Mouse (Mus musculus): ENCODE measurements at regions not wholly inside any gene's neighbourhood (a gene's known extent, or its start where the extent isn't known, plus 50 kb on each side); places are given as distances from the start of the nearest gene placed in this dataset.

DNA sequence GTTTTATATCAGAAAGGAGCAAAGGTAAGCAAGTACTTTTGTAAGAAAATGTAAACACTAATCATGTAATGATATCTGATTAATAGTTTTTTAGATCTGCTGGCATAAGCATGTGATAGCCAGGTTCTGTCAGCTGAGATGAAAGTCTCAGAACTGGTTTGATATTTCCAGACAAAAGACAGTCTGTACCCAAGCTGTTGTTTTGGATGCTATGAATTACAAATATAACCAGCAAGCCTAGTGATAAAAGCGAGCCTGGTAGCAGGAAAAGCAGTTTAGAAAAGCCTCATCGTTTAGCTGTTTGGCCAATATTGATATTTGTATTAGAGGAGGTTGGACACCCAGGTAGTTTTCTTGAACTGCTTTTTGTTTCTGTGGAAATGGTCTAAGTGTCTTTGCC lies 290.6 kb downstream of the Gpam start:
- TF ChIP-seq EP300 (optimal IDR thresholded peaks at IDR 0.05) = no peak
- no peak for TF ChIP-seq CTCF (IDR thresholded peaks at IDR 0.05; ENCODE audit: low read depth)
- Histone ChIP-seq H3K9ac (ENCODE audit: low read length) (no peak overlapping the region), H3K27me3 (ENCODE audit: control insufficient read depth, insufficient read depth, low read length) (no peaks in the 10 kb centered on the region), H3K36me3 (ENCODE audit: control insufficient read depth, insufficient read depth, low read length) (no peaks in the 10 kb centered on the region), H3K27ac (replicated peaks) (no peak overlapping the region), H3K9me3 (ENCODE audit: control insufficient read depth, low read length) (no peaks in the 10 kb centered on the region), H3K4me1 (replicated peaks; ENCODE audit: control insufficient read depth, insufficient read depth) (no peaks in the 10 kb centered on the region), H3K4me2 (replicated peaks; ENCODE audit: low read depth) (no peak overlapping the region), H3K4me3 (ENCODE audit: low read depth, low read length) (no peak overlapping the region)
- WGBS = 84% methylated on average over 2 of the region's 2 CpGs
- ATAC-seq (ENCODE audit: low FRiP score, low TSS enrichment) (no peak), DNase-seq (ENCODE audit: low spot score) (no peak)

DNA sequence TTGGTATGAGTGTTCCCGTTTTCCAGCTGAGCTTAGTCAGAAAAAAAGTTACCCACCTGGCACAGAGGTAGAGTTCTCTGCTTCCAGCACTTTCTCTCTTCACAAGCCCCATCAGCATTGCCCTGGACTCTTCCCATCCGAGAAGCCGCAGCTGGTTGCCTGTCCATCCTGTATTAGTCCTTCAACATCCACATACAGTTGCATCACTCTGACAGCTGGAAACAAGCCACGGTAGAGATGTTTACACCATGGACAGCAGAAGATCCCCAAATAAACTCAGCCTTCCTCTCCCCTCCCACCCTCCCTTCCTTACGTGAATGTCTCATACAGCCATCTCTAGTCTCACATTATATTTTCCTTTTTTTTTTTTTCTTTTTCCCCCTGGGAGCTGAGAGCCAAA lies 304.9 kb downstream of the Gpam start:
- H3K4me1 ChIP-seq (replicated peaks; ENCODE audit: control insufficient read depth, insufficient read depth) = no peaks in the 10 kb centered on the region
- TF ChIP-seq CTCF (IDR thresholded peaks at IDR 0.05; ENCODE audit: low read depth) (no peak), EP300 (optimal IDR thresholded peaks at IDR 0.05) (no peak)
- no peaks in the 10 kb centered on the region for H3K9me3 ChIP-seq (ENCODE audit: control insufficient read depth, low read length)
- H3K27me3 ChIP-seq (ENCODE audit: control insufficient read depth, insufficient read depth, low read length) = no peaks in the 10 kb centered on the region
- WGBS = 54% methylated on average over 5 of the region's 5 CpGs
- H3K27ac ChIP-seq (replicated peaks) = no peak overlapping the region
- H3K4me2 ChIP-seq (replicated peaks; ENCODE audit: low read depth) = no peak overlapping the region
- no peak for DNase-seq (ENCODE audit: low spot score)
- ATAC-seq (ENCODE audit: low FRiP score, low TSS enrichment) = no peak
- no peak overlapping the region for H3K9ac ChIP-seq (ENCODE audit: low read length)
- H3K4me3 ChIP-seq (ENCODE audit: low read depth, low read length) = no peak overlapping the region
- H3K36me3 ChIP-seq (ENCODE audit: control insufficient read depth, insufficient read depth, low read length) = no peaks in the 10 kb centered on the region

- no peak overlapping the region for H3K4me3 ChIP-seq (ENCODE audit: low read depth, low read length)
- H3K27me3 ChIP-seq (ENCODE audit: control insufficient read depth, insufficient read depth, low read length) = no peaks in the 10 kb centered on the region
- no peaks in the 10 kb centered on the region for H3K36me3 ChIP-seq (ENCODE audit: control insufficient read depth, insufficient read depth, low read length)
- H3K9ac ChIP-seq (ENCODE audit: low read length) = no peak overlapping the region
- no peak overlapping the region for H3K27ac ChIP-seq (replicated peaks)
- no peak for ATAC-seq (ENCODE audit: low FRiP score, low TSS enrichment)
- DNase-seq (ENCODE audit: low spot score) = peak; percentile 15
- no peaks in the 10 kb centered on the region for H3K9me3 ChIP-seq (ENCODE audit: control insufficient read depth, low read length)
- no peaks in the 10 kb centered on the region for H3K4me1 ChIP-seq (replicated peaks; ENCODE audit: control insufficient read depth, insufficient read depth)
- WGBS = 70% methylated on average over 4 of the region's 4 CpGs
- no peak for TF ChIP-seq EP300 (optimal IDR thresholded peaks at IDR 0.05)
- no peak for TF ChIP-seq CTCF (IDR thresholded peaks at IDR 0.05; ENCODE audit: low read depth)
- no peak overlapping the region for H3K4me2 ChIP-seq (replicated peaks; ENCODE audit: low read depth)
Observed at GRCm38 (mm10) chr19:54820587-54820986, 306.5 kb downstream of the Gpam start.

DNA sequence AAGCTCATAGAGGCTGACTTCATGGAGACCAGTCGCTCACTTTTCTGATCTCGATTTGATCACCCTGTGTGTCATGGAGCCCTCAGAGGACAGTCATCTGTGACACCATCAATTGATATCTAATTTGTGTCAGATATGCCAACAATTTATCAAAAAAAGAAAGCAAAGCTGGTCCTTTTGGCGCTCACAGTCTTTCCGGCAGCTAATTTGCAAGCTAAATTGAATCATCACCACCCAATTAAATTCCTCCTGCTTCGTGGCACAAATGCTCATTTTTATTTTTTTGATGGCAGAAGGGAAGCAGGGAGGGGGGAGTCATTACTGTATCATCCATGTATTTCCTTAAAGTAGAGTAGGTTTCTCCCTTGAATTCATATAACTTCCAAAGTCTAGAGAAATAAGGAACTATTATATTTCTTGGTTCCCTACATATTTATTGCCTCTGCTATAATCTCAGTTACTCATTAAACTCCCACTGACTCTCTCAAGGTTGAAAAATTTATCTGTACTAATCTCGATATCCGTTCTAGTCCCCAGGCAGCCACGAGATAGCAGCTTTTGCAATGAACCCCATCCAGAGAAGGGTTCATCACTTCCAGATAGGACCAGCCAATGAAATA lies 325.8 kb downstream of the Gpam start:
- Histone ChIP-seq H3K9ac (ENCODE audit: low read length) (no peak overlapping the region), H3K4me1 (replicated peaks; ENCODE audit: control insufficient read depth, insufficient read depth) (no peaks in the 10 kb centered on the region), H3K36me3 (ENCODE audit: control insufficient read depth, insufficient read depth, low read length) (no peaks in the 10 kb centered on the region), H3K9me3 (ENCODE audit: control insufficient read depth, low read length) (no peaks in the 10 kb centered on the region), H3K4me3 (ENCODE audit: low read depth, low read length) (no peak overlapping the region), H3K27me3 (ENCODE audit: control insufficient read depth, insufficient read depth, low read length) (no peaks in the 10 kb centered on the region), H3K27ac (replicated peaks) (no peak overlapping the region), H3K4me2 (replicated peaks; ENCODE audit: low read depth) (no peak overlapping the region)
- DNase-seq (ENCODE audit: low spot score) (no peak), ATAC-seq (ENCODE audit: low FRiP score, low TSS enrichment) (no peak)
- 79% methylated on average over 8 of the region's 8 CpGs for WGBS
- no peak for TF ChIP-seq EP300 (optimal IDR thresholded peaks at IDR 0.05)

DNA sequence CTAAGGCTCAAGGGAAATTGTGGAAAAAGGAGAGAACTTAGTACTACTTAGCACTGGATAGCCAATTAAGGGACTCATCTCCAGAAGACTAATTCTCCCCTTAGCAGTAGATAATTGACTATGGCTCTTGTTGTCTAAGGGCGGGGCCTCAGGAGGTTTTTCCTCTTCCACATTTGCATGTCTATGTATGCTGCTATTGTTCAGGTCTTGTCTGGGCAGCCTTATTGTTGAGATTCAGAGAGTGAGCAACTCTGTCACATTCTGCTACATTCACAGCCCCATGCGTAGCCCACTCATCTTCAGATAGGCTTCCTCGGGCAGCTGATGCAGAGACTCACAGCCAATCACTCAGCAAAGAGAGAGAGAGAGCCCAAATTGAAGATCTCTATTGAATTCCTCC lies 339.9 kb downstream of the Gpam start:
- no peak overlapping the region for H3K4me3 ChIP-seq (ENCODE audit: low read depth, low read length)
- H3K4me1 ChIP-seq (replicated peaks; ENCODE audit: control insufficient read depth, insufficient read depth) = no peaks in the 10 kb centered on the region
- H3K27me3 ChIP-seq (ENCODE audit: control insufficient read depth, insufficient read depth, low read length) = no peaks in the 10 kb centered on the region
- no peak overlapping the region for H3K27ac ChIP-seq (replicated peaks)
- TF ChIP-seq CTCF (IDR thresholded peaks at IDR 0.05; ENCODE audit: low read depth) = no peak
- TF ChIP-seq EP300 (optimal IDR thresholded peaks at IDR 0.05) = no peak
- no peak overlapping the region for H3K4me2 ChIP-seq (replicated peaks; ENCODE audit: low read depth)
- WGBS = 79% methylated on average over 3 of the region's 3 CpGs
- ATAC-seq (ENCODE audit: low FRiP score, low TSS enrichment) = no peak
- no peak for DNase-seq (ENCODE audit: low spot score)
- H3K36me3 ChIP-seq (ENCODE audit: control insufficient read depth, insufficient read depth, low read length) = no peaks in the 10 kb centered on the region
- no peak overlapping the region for H3K9ac ChIP-seq (ENCODE audit: low read length)
- no peaks in the 10 kb centered on the region for H3K9me3 ChIP-seq (ENCODE audit: control insufficient read depth, low read length)

GRCm38 (mm10) chr19:54783729-54784128 lies 343.3 kb downstream of the Gpam start:
- ATAC-seq (ENCODE audit: low FRiP score, low TSS enrichment) (no peak), DNase-seq (ENCODE audit: low spot score) (no peak)
- TF ChIP-seq CTCF (IDR thresholded peaks at IDR 0.05; ENCODE audit: low read depth) = peak; percentile 48
- no peak for TF ChIP-seq EP300 (optimal IDR thresholded peaks at IDR 0.05)
- Histone ChIP-seq H3K4me1 (replicated peaks; ENCODE audit: control insufficient read depth, insufficient read depth) (no peaks in the 10 kb centered on the region), H3K9me3 (ENCODE audit: control insufficient read depth, low read length) (no peaks in the 10 kb centered on the region), H3K4me3 (ENCODE audit: low read depth, low read length) (no peak overlapping the region), H3K36me3 (ENCODE audit: control insufficient read depth, insufficient read depth, low read length) (no peaks in the 10 kb centered on the region), H3K27ac (replicated peaks) (no peak overlapping the region), H3K4me2 (replicated peaks; ENCODE audit: low read depth) (no peak overlapping the region), H3K9ac (ENCODE audit: low read length) (no peak overlapping the region), H3K27me3 (ENCODE audit: control insufficient read depth, insufficient read depth, low read length) (no peaks in the 10 kb centered on the region)
- WGBS = 48% methylated on average over 1 of the region's 1 CpGs

All from stomach, postnatal 0 days (tissue).